Mouse (Mus musculus) hematopoietic multipotent progenitor cell, adult 10-12 weeks (in vitro differentiated cells): Measurements from ENCODE around the gene Sptbn2. TPM values are rescaled to one million over a fixed set of nuclear protein-coding genes. Genes with fewer than 3 reads are reported as not detected.

Source experiments
- polyA plus RNA-seq: library from polyadenylated mRNA; stranded (reverse); fragments of >175 nt; gene quantifications from 2 replicates; pipeline ENCODE4 v1.2.3, GENCODE M21; 2012; ENCODE audit warnings: low replicate concordance

Gene Sptbn2
- polyA plus RNA-seq: 0.14 and 0.16 TPM in 2 replicates

GRCm38 (mm10) chr19:4711098-4711600 lies at the start of gene Sptbn2:
Gene Sptbn2 (plus strand): TSS chr19:4711167.

DNA sequence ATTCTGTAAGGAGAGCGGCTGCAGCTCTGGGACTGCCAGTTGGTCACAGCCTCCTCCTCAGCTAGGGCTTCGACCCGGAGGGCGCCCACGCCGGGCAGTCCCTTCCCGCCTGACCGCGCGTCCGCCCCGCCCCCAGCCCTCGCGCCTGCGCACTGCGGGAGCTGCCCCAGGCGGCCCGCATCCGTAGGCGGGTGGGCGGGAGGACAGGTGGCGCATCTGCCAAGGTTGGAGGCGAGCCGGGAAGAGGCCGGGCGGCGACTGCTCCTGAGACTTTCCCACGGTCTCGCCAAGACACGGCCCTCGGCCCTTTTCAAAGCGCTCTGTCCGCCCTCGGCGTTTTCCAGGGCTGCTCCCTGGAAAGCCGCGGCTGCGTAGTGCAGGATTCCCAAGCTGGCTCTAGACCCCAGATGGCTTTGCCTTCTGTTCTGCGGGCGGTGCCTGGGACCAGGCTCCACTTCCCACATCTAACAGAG lies 12.7 kb upstream of the Sptbn2 start, which contains the start of gene Gm960:
Gm960 (minus strand) TSS at position 464 of the 473 bp plus-strand sequence.

GRCm38 (mm10) chr19:4756193-4756911 lies 45.4 kb downstream of the Sptbn2 start, which contains the start of gene Rbm4b:
Gene Rbm4b (plus strand): TSS chr19:4756497.

GRCm38 (mm10) chr19:4793831-4794422 lies 83.0 kb downstream of the Sptbn2 start, which contains the start of gene Rbm4:
Gene Rbm4 (minus strand): TSS chr19:4793901.

Other genes starting within 250 kb of the Sptbn2 start
- gene Syt12, start 233.7 kb upstream of the Sptbn2 start, polyA plus RNA-seq: not detected in 2 replicates
- gene 2010003K11Rik, start 212.6 kb upstream of the Sptbn2 start, polyA plus RNA-seq: not detected in 2 replicates
- gene Pcx, start 200.7 kb upstream of the Sptbn2 start, polyA plus RNA-seq: 3.3 and 9.6 TPM in 2 replicates
- 0.86 and 0.90 TPM in 2 replicates for gene Lrfn4, start 95.5 kb upstream of the Sptbn2 start, polyA plus RNA-seq
- 15.3 and 49.3 TPM in 2 replicates for gene Rce1, start 85.5 kb upstream of the Sptbn2 start, polyA plus RNA-seq
- gene Gm960, start 12.5 kb upstream of the Sptbn2 start, polyA plus RNA-seq: not detected in 2 replicates
- 8.5 and 11.5 TPM in 2 replicates for gene Rbm4b, start 45.3 kb downstream of the Sptbn2 start, polyA plus RNA-seq
- gene Rbm4, start 82.7 kb downstream of the Sptbn2 start, polyA plus RNA-seq: 6.9 and 16.0 TPM in 2 replicates
- gene Gm21992, start 100.4 kb downstream of the Sptbn2 start, polyA plus RNA-seq: 3.8 and 4.1 TPM in 2 replicates
- 20.9 and 36.1 TPM in 2 replicates for gene Rbm14, start 100.5 kb downstream of the Sptbn2 start, polyA plus RNA-seq
- gene Ccs, start 128.2 kb downstream of the Sptbn2 start, polyA plus RNA-seq: 12.7 and 51.8 TPM in 2 replicates
- not detected in 2 replicates for gene Ccdc87, start 128.2 kb downstream of the Sptbn2 start, polyA plus RNA-seq
- 11.0 and 13.2 TPM in 2 replicates for gene Ctsf, start 144.0 kb downstream of the Sptbn2 start, polyA plus RNA-seq
- gene Actn3, start 166.7 kb downstream of the Sptbn2 start, polyA plus RNA-seq: 0.22 and 0.38 TPM in 2 replicates
- gene Zdhhc24, start 167.5 kb downstream of the Sptbn2 start, polyA plus RNA-seq: 4.0 and 5.5 TPM in 2 replicates
- 2.5 and 3.9 TPM in 2 replicates for gene Bbs1, start 195.5 kb downstream of the Sptbn2 start, polyA plus RNA-seq
- gene Dpp3, start 217.1 kb downstream of the Sptbn2 start, polyA plus RNA-seq: 53.2 and 59.1 TPM in 2 replicates
- 0.70 and 1.6 TPM in 2 replicates for gene Peli3, start 232.0 kb downstream of the Sptbn2 start, polyA plus RNA-seq